Mouse (Mus musculus): ENCODE measurements around the gene Gm39653.

DNA sequence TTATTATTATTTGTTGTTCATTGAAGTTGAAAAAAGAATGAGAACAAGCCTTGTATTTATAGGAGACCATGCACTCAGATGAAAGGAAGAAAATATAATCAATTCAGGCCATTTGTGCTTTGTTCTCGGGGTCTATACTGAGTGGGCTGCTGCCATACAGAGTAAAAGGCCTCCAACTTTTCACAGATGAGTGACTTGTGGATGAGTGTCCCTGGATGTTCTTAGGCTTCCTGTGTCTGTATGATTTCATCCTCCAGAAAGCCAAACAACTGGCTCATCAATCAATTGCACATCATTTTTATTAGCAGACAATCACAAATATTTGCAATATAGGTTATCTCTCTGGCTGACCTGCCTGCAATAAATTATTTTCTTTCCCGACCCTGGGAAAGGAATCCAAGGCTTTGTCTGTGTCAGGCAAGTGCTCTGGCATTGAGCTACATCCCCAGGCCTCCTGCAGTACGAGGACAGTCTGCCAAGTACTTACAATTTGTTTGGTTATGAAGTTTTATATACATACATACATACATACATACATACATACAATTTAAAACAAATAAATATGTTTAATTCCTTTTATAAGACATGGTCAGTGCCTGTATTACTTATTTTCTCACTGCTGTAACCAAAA lies 11.8 kb upstream of the Gm39653 start:
- TF ChIP-seq CTCF (IDR thresholded peaks at IDR 0.05; ENCODE audit: low read depth) (no peak), EP300 (IDR thresholded peaks at IDR 0.05; ENCODE audit: low read depth) (no peak)

Data from liver, postnatal 0 days (tissue).